Mouse (Mus musculus) cerebral cortex, adult 2 months (tissue): Measurements from ENCODE around the gene Efna5.

Experiments
- WGBS: fragments of 180-500 bp; shearing (Covaris S2); methylation state at CpG from one replicate; pipeline ENCODE4 v1.1.7; 2018; 5-methylcytosine and 5-hydroxymethylcytosine counted together

The Efna5 gene

DNA sequence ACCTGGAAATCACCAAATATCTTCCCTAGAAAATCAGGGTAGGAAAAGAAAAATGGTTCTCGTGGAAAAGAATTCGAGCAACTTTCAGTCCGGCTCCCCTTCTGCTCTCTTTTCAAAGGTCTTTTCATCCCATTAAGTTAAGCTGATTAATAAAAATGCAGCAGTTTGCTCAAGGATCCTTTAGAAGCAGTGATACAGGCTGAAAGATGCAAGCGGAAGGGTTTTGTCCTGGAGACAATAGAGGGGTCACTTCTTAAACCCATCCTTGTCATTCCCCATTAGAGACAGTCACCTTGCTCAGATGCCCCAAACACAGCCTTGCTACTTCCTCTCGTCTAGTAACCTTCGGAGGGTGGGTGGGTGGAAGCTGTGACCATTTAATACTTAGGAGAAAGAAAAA lies 27.4 kb downstream of the Efna5 start:
- WGBS: 56% methylated on average over 6 of the region's 6 CpGs

DNA sequence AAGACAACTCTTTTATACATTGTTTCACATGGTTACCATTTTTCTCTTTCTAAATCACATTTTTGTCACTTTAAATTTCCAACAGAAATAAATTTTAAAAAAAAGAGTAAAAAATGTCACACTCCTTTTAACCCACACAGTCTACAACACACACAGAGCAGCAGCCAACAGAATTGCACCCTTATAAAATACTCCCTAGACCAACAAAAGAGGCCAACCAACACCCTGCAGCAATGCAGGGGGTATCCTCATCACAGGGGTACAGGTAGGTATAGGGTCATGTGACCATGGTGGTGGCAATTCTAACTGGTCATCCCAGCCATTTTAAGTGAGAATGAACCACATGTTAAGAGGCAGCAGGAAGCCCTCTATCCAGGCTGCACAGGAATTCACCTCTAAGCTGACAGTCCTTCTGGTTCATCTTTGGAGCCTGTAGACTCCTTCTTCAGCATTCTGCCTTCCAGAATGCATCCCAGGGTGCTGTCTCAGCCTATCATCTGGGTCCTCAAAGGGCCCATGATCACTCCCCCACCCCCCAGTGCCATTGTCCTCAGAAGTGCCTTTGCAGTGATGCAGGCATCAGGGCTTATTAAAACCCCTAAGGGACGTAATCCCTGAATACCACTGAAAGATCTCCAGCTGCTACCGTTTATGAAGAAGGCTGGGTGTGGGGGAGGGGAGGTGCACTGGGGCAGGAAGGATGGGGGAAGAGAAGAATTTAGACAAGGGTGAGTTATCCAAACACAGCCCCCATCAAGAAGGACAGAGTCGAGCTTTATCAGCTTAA lies 28.1 kb downstream of the Efna5 start:
- WGBS: 20% methylated on average over 3 of the region's 3 CpGs

DNA sequence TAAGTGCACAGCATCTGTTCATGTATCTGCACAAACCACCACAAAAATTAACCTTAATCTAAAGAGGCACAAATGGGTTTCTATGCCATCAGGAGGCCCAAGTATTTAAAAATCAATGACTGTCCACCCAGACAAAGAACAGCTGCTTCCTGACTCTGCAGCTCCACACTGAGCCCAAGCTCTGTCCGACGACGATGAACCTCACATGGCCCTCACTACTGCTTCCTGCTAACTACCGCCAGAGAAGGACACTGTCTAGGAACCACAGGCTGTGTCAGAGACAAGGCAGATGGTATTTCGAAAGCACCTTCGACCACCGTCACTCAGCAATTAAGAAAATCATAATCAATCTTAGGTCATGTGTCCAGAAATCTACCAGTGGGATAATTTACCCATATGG lies 29.8 kb downstream of the Efna5 start:
- 66% methylated on average over 7 of the region's 7 CpGs for WGBS

DNA sequence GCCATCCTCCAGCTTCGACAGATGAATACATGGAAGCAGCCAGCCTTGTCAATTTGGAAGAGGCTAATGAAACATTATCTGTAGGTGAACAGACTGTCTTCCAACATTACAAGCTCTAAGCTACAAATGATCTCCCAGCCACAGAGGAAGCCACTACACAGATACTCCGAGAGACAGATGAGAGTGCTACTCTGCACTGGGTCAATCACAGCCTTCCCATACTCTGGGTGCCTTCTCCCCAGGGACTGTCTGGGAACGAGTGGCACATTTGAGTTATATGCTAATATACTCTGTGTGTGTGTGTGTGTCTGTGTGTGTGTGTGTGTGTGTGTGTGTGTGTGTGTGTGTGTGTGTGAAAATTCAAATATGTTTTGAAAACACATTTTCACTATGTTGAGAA lies 30.5 kb downstream of the Efna5 start:
- WGBS: 59% methylated on average over 3 of the region's 3 CpGs

DNA sequence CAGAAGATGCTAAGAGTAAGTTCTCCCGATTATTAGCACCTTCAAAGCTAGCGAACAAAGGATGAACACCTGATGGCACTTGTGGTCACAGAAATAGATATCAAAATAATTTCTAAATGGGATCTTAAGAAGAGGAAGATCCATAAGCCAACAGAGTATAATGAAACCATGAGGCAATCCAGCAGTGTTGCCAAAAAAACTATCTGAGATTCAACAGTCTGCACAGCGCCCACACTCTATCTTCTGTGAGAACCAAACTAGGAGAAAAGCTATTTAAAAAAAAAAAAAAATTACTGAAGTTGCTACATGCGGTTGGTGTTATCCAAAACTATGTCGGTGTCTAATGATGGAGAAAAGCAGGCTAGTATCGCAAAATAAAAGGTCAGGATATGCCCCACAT lies 31.4 kb downstream of the Efna5 start:
- 53% methylated on average over 6 of the region's 6 CpGs for WGBS

DNA sequence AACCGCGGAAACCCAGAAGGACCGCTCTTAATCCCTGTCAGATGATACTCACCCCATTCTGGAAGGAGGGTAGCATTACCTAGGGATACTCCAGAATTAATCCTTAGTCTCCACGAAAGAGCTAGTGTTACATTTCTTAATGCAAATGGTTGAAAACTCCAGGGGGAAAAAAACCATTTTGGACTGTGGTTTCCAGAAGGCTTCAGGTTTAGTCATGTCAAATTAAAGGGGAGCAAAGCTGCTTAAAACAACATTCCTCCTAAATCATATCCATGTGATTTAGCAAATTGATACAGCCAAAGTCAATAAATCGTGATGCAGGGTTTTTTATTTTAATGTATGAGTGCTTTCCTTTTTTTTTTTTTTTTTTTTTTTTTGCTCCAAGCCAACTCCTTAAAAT lies 35.5 kb downstream of the Efna5 start:
- 66% methylated on average over 5 of the region's 5 CpGs for WGBS

DNA sequence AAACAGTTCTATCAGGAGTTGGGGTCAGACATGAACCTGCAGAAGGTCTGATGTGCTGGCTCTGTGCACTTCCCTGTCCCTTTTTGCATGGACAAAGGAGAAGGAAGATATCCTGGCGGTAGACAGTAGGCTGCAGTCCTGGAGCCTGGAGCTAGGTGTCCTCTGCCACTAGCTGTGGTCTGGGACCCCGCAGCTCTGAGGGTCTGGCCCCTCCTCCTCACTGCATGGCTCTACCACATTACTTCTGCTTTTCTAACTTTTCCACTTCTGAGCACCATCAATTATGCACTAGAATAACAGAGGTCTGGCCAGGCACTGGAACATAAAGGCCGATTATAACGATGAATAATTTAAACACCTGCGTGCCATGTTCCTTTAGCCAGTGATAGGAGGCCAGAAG lies 36.8 kb downstream of the Efna5 start:
- WGBS: 61% methylated on average over 5 of the region's 5 CpGs

DNA sequence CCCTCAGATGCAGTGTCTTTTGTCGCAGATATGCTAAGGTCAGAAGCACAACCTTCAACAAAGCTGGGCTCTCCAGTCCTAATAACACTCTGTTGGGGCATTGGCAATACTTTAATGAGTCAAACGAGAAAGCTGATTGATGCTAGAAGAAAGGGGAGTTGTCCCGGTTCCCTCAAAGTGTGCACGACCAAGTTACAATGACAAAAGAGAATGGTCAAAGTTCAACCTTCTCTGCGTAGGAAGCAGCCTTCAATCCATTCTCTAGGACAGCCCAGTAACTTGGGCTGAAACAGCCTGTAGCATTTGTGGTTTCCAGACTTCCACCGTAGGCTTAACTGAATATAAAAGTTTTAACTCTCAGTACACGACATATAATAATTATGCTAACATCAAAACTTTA lies 43.8 kb downstream of the Efna5 start:
- 72% methylated on average over 7 of the region's 7 CpGs for WGBS

DNA sequence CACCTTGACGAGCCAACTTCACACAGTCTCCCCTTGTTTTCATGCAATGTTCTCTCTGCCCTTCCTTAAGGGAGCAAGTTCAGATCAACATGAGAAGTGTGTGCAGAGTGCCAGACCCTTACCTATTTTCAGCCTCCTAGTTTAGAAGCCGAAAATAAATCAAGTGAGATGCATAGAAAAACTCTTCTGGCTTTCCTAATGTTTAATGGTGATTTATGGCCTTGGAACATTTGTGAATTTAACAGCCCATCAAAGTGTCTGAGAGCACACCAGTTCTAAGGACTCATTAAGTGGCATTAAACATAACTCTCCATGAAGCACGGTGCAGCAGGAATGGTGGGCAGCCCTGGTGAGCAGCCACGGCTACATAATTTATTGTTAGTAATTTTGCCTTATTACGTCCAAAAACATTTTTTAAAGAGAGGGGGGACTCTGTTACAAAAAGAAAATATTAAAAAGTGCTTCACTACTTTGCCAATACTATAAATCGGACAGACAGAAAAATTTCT lies 44.5 kb downstream of the Efna5 start:
- WGBS: 91% methylated on average over 6 of the region's 6 CpGs

DNA sequence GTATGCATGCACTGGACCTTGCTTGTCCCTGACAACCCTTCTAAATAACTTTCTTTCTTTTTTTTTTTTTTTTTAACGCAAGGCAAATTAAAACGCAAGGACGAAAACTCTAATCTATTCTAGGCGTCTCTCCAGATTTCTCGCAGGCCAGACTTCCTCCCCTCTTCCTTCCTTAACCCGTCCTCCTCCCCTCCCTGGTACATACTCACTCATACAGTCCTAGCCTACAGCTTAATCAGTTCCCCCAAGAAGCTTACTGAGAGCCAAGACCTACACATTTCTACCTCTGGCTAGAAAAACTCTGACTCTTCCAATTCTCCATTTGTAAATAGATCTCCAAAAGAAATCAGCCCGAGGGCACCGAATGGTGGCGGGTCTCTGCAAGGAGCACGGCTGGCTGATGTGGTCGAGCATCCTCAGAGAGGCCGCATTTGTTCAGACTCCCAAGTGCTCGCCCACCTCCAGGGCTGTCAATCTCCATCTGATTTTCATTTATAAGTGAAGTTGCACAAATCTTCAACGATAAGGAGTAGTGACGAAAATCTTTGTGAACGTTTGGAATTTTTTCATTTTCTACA lies 48.5 kb downstream of the Efna5 start:
- WGBS: 48% methylated on average over 16 of the region's 16 CpGs

DNA sequence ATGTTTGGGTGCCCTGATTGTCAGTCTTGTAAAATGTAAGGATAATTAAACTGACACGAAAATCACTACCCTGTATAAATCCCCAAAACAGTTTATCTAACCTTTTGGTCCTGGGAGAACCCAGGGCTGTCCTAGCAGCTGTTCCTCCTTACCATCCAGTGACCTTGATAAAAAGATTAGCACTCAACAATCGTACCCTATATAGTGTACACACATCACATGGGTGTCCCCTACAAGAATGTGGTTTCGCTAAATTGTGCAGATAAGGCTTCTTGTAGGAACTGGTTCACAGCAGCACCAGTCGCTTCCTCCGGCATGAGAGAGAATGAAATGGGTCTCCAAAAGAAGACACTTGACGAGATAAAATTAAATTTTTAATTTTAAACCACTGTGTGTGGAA lies 53.6 kb downstream of the Efna5 start:
- 86% methylated on average over 6 of the region's 6 CpGs for WGBS

DNA sequence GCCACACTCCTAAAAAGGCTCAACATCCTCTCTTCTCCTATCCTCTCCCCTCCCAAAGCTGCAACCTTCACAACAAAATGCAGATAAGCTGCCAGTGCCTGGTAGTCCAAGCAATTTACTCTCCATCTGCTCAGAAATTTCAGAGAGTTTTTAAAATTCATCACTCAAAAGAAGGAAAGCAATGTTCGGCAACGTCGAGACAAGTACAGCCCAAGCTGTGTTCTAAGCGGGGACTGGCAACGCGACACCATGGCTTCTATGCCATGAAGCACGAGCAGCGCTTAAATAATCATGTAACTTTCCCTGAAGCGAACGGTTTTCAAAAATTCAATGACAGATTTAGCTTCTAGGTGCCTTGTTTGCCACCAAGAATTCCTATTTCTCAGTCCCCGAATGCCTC lies 59.9 kb downstream of the Efna5 start:
- WGBS: 54% methylated on average over 11 of the region's 11 CpGs

DNA sequence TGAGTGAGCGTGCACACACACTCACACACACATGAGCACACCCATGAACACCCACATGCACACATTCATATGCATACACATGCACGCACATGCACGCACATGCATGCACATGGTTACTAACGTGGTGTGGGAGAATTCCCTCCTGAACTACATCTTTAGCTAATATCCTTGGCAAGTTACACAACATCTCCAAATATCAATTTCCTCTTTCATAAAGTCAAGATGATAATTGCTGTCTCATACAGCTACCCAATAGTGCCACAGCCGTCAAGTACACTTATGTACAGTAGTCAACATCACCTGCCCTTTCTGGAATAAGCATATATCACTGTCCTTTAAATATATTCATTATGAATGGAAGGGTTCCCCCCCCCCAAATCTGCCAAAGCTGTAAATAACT lies 61.2 kb downstream of the Efna5 start:
- 92% methylated on average over 5 of the region's 5 CpGs for WGBS

DNA sequence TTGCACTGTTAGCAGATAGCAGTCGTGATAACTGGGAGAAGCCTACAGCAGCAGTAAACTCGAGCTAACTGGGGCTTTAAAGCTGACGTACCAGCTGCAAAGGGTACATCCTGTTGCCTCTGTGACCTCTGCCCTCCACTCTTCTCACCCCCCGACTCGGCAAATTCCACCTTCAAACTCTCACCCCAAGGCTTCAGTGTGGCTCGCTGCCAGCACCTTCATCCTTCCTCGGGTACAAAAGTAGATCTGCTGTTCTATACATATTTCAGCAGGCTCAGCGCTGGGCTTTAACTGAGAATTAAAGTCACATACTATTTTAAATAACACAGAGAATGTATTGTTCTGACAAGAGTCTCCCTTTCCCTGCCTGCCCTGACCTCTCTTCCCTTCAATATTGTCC lies 62.3 kb downstream of the Efna5 start:
- 26% methylated on average over 8 of the region's 8 CpGs for WGBS

DNA sequence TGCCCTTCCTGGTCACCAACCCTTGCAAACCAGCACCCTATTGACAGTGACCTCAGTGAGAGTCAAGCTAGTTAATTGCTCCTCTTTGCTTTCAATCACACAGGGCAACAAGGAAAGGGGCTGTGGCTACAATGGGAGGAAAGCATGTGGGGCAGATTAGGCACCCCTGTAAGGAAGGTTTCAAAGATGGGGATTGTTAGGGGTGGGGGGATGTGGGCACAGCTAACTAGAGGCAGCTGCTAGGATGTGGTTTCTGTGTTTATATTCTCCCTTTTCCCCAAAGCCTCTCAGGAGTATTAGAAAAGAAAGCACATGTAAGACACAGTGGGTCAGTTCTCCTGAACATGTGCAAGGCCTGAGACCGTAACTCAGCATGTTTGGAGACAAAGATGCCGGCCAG lies 62.8 kb downstream of the Efna5 start:
- WGBS: 76% methylated on average over 2 of the region's 2 CpGs

DNA sequence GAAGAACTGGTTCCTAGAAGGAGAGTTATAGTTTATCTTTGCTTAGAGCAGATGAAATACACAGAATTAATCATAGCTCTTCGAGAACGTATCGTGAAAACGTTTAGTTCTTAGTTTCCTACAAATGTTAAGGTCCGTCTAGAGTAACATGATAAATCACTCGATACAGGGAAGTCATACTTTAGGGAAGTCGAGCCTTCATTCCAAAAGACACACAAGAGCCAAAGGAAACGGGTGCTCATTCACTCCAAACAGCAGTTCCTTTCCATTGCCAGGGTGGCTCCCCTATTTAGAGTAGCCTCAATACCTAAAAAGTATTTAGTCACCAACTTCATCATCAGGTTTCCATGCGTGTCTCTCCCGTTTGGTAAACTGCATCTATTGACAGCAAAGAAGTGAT lies 64.2 kb downstream of the Efna5 start:
- WGBS: 75% methylated on average over 10 of the region's 10 CpGs

DNA sequence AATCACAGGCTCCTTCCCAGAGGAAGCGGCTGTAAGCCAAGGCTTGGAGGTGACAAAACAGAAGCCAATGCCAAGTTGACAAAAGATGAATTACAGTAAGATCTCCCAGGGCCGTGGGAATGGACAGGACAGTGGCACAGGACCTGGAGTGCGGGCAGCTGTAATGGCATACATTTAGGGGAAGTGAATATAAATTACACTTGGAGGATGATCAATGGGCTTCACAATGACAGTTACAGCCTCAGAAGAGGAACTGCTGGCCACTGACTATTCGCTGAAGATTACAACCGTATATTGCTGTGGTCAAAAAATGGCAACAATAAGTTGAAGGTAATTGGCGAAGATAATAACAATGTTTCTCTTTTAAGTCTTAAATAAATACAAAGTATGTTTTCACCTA lies 67.7 kb downstream of the Efna5 start:
- WGBS: 88% methylated on average over 6 of the region's 6 CpGs

DNA sequence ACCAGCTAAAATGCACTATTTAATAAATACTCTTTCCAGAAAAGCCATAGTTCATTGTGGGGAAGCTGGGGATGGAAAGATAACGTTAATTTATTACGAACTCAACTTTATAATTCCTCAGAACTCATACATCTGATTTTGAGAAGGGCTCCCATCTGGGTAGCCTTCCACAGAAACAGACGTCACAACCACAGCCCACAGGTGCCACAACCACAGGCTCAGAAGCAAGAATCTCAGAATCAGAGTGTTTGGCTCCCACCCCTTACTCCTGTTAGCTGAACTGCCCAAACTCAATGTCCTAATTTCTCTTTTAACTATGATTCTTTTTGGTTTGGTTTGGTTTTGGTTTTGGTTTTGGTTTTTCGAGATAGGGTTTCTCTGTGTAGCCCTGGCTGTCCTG lies 73.2 kb downstream of the Efna5 start:
- 90% methylated on average over 4 of the region's 4 CpGs for WGBS

DNA sequence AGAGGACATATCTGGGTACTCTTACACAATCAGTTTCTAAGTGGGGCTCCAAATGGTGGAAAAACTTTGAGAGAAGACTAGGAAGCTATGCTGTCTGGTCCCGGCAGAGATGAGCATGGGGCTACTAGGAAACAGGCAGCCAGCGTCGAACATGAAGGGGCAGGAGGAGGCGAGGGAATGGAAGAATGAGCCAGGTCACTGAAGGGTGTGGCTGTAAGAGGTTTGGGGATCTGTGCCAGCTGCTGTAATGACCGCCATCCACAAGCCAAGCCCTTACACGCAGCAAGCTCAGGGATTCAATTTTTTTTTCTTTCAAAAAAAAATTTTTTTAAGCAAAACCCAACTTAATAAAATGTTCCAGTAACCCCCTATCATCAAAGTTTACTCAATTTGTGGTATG lies 74.5 kb downstream of the Efna5 start:
- whole genome bisulfite sequencing: 88% methylated on average over 6 of the region's 6 CpGs

DNA sequence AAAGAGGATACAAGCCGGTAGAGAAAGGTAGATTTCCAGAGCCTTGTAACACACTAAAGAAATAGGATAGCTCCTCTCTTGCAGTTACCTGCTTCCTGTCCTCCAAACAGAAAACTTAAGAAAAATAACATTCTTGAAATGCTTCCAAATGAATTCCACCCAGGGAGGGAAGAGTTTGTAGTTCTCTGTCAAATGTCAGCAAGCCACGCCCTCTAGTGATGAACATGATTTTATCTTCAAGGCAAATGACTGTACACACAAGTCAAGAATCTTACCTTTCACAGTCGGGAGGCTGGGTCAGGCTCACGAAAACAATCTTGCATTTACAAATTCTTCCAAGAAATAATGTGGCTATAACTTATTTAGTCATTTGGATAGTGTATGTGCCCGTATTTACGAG lies 78.4 kb downstream of the Efna5 start:
- WGBS: 82% methylated on average over 6 of the region's 6 CpGs

DNA sequence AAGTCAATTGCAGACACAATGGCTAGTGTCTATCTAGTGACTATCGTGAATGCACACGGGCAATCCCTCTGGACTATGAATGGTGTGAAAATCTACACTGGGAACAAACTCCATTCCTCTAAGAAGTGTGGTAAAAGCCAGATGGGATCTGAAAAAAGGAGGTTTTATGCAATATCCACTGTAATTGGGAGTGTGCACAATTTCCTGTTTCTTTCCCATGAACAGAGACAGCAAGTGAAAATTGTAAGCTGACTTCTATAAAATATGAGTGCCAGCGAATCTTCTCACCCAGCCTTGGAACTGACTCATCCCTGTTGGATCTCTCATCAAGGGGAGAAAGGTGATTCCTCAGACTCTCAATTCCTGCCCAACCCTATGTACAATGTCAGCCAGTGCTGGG lies 83.8 kb downstream of the Efna5 start:
- WGBS: 55% methylated on average over 3 of the region's 3 CpGs

DNA sequence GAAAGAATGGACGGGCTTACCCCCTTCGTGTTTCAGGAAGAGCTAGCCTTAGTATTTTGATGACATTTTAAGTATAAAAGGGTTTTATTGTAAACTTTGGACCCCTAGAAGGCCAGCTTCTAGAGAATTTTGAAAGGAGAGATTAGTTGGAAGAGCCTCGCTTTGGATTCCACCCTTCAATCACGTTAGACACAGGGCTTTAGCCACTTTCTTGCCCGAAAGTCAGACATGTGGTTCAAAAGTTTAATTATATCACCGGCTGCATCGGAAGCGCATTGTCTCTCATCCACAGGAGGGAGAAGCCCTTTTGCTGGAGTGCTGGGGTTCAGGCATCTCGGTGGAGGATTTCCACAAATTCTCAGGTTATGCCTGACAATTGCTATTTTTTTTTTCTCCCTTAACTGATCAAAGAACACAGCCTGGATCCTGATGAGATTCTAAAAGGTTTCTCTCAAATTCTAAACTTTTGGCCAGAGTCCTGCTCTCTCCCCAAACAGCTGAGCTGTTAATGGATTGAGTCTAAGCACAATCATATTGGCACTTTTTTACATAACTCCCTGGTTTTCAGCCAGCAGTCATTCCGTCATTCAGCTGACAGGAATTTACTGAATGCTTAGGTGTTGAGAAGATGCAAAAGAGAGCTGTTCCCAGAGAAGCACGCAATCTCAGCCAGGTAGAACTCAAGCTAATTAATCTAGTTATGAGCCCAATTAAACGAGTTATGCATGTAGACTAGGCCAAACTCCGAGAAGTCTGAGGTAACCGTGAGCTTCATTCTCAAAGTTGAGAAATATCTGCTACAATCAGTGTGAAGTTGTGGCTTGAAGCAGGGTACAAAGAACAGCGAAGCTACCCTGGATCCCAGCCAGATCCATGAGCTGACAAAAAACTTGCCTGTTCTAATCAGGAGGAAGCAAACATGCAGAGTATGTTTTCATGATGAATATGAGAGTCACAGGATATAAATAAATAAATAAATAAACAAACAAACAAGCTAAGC lies 91.5 kb downstream of the Efna5 start:
- WGBS: 52% methylated on average over 15 of the region's 15 CpGs
